Mouse (Mus musculus) testis, adult 2 months (tissue): ENCODE measurements around the gene Eln.

ENCODE experiments used
- CTCF ChIP-seq: fragments of 200-500 bp; IDR thresholded peaks from 2 replicates; pipeline ENCODE4 v1.5.1; 2012; ENCODE audit warnings: low read depth, mild to moderate bottlenecking, inconsistent platforms, low read length, moderate library complexity; ENCODE audit not compliant: control insufficient read depth, insufficient read depth, insufficient replicate concordance
- POLR2A ChIP-seq: fragments of 200-500 bp; IDR thresholded peaks from 2 replicates; pipeline ENCODE4 v1.6.1; 2012; ENCODE audit warnings: low read depth, mild to moderate bottlenecking, inconsistent platforms, low read length, moderate library complexity; ENCODE audit not compliant: control insufficient read depth

DNA sequence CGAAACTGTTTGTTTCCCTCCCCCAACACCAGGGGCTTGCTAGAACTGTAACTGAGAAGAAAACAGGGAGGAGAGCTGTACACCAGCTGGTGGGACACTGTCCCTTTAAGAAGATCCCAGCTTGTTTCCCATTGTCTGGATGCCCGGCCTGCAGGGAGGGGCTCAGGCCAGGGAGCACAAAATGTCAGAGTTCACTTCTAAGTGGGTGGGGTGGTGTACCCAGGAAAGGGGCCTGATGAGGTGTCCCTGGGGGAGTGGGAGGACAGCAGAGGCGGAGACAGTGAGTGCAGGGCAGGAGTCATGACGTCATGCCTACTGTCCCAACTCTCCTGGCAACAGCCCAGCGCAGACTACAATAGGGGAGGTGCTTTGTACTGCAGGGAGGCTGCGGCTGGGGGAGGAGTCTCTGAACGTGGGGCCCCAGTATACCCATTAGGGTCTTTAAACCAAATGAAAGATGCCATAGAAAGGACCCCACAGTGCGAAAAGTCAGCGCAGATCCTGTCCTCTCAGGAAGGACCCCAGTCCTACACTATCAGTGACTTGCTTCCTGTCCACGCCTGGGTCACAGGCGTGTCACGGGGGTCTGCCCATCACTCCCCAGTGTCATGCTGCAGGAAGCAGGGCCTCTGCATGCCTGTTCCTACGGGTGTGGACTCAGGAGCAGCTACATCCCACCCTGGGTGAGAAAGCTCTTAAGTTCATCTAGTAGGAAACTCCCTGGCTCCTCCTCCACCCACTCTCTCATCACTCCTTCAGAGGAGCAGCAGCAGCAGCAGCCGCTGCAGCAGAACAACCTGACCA, 71.0 kb downstream of the Eln start:
- TF ChIP-seq CTCF (no peak), POLR2A (0 out of 2 replicates have a peak, but pooled peaks have one; percentile 23)
